Mouse (Mus musculus) kidney, postnatal 4 days (tissue): ENCODE data around the gene Pym1.

Experiments
- DNase-seq, 2 experiments: peaks; one replicate each; pipeline ENCODE4 v3.0.0; 2021; ENCODE audit warnings: mixed read lengths in 2 of 2

Pym1 gene

GRCm38 (mm10) chr10:128806086-128806485 is 58.4 kb downstream of the Pym1 start:
- DNase-seq: no peak

DNA sequence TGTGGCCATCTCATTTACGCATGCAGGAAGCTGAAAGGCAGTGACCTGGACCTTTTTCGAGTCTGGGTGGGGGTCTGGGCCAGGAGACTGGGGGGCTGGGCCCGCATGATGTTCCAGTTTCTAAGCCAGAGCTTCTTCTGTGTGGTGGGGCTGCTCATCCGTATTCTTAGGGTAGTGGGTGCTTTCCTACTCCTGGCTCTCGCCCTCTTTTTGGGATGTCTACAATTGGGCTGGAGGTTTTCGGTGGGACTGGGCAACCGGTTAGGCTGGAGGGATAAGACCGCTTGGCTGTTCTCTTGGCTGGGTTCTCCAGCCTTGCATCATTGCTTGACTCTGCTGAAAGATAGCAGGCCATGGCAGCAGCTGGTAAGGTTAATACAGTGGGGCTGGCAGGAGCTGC is 59.3 kb downstream of the Pym1 start:
- DNase-seq: no peak
